Mouse (Mus musculus) heart, adult 18-20 months (tissue): Measurements from ENCODE around the gene Hpn. TPM values are rescaled to one million over a fixed set of nuclear protein-coding genes. Genes with fewer than 3 reads are reported as not detected.

Experiments
- DNase-seq, 2 experiments: peaks; one replicate each; pipeline ENCODE4 v3.0.0; 2021 to 2022; ENCODE audit warnings: mixed read lengths in 1 of 2
- total RNA-seq, 2 experiments: library from RNA; stranded (reverse); gene quantifications; 2 replicates each; pipeline ENCODE4 v1.2.3; 2021

Hpn gene
- total RNA-seq, 2 experiments from 2014 or later: 2.2 to 2.4 TPM

- no peak for DNase-seq
Measured at GRCm38 (mm10) chr7:31080611-31081010, 34.5 kb downstream of the Hpn start.

GRCm38 (mm10) chr7:31079670-31080069 is 35.4 kb downstream of the Hpn start:
- DNase-seq: no peak

GRCm38 (mm10) chr7:31077885-31078445 is 37.1 kb downstream of the Hpn start:
- peak in 1 of 2 experiments; percentile 65 for DNase-seq

GRCm38 (mm10) chr7:31077470-31077869 is 37.6 kb downstream of the Hpn start:
- DNase-seq: no peak

- no peak for DNase-seq
Measured at GRCm38 (mm10) chr7:31076492-31076891, 38.6 kb downstream of the Hpn start, which contains the start of gene Fxyd3. Gene Fxyd3, minus strand, starts transcription at chr7:31076704.

GRCm38 (mm10) chr7:31074713-31075069 is 40.4 kb downstream of the Hpn start:
- no peak for DNase-seq

- DNase-seq: no peak
Measured at GRCm38 (mm10) chr7:31074061-31074712, 40.9 kb downstream of the Hpn start.

GRCm38 (mm10) chr7:31073546-31073945 is 41.5 kb downstream of the Hpn start:
- DNase-seq: no peak

- no peak for DNase-seq
Measured at GRCm38 (mm10) chr7:31072326-31072725, 42.8 kb downstream of the Hpn start.

- no peak for DNase-seq
Measured at GRCm38 (mm10) chr7:31070324-31070723, 44.8 kb downstream of the Hpn start.

- DNase-seq: no peak
Measured at GRCm38 (mm10) chr7:31069491-31069890, 45.6 kb downstream of the Hpn start.

GRCm38 (mm10) chr7:31067836-31068235 is 47.3 kb downstream of the Hpn start:
- peak in 1 of 2 experiments; percentile 34 for DNase-seq

GRCm38 (mm10) chr7:31063074-31063560 is 52.0 kb downstream of the Hpn start:
- no peak for DNase-seq

- DNase-seq: no peak
Measured at GRCm38 (mm10) chr7:31060621-31061010, 54.5 kb downstream of the Hpn start.

- peak in 1 of 2 experiments; percentile 28 for DNase-seq
Measured at GRCm38 (mm10) chr7:31059919-31060620, 55.0 kb downstream of the Hpn start.

- peak; percentile 89 to 94 for DNase-seq
Measured at GRCm38 (mm10) chr7:31059108-31059507, 56.0 kb downstream of the Hpn start, which contains the start of gene Lgi4. Gene Lgi4, plus strand, starts transcription at chr7:31059342.

GRCm38 (mm10) chr7:31058211-31058610 is 56.9 kb downstream of the Hpn start:
- DNase-seq: no peak

GRCm38 (mm10) chr7:31057730-31058129 is 57.4 kb downstream of the Hpn start:
- no peak for DNase-seq

- DNase-seq: no peak
Measured at GRCm38 (mm10) chr7:31057071-31057470, 58.0 kb downstream of the Hpn start, which contains the start of gene Fxyd1. Gene Fxyd1, minus strand, starts transcription at chr7:31057199.

- DNase-seq: peak in 1 of 2 experiments; percentile 28
Measured at GRCm38 (mm10) chr7:31056448-31056847, 58.6 kb downstream of the Hpn start.

GRCm38 (mm10) chr7:31055883-31056282 is 59.2 kb downstream of the Hpn start:
- peak in 1 of 2 experiments; percentile 70 for DNase-seq

- DNase-seq: peak; percentile 91 to 93
Measured at GRCm38 (mm10) chr7:31055354-31055824, 59.7 kb downstream of the Hpn start.
